Mouse (Mus musculus) midbrain, embryonic 14.5 days (tissue): ENCODE measurements around the gene Prdm16. TPM values are rescaled to one million over a fixed set of nuclear protein-coding genes. Genes with fewer than 3 reads are reported as not detected.

Source experiments
- ATAC-seq: fragments of 200-750 bp; cut with Nextera tagmentation; 2 replicates; pipeline ENCODE4 v1.8.0; 2017; ENCODE audit warnings: moderate number of reproducible peaks, moderate library complexity; ENCODE audit not compliant: low FRiP score, low TSS enrichment
- DNase-seq: peaks from one replicate; pipeline ENCODE4 v3.0.0-alpha.2; 2015
- H3K27ac ChIP-seq: fragments of 300-500 bp; sonication (generic); replicated peaks from 2 replicates; pipeline ENCODE4 v1.5.1; 2014; ENCODE audit warnings: mild to moderate bottlenecking, low read depth, low read length, moderate library complexity
- H3K27me3 ChIP-seq: fragments of 300-500 bp; sonication (generic); 2 replicates; pipeline ENCODE4 v1.6.1; 2014; ENCODE audit warnings: low read length, control low read depth, mixed read lengths; ENCODE audit not compliant: control insufficient read depth, insufficient read depth
- H3K36me3 ChIP-seq: fragments of 300-500 bp; sonication (generic); 2 replicates; pipeline ENCODE4 v1.6.1; 2014; ENCODE audit warnings: low read length, control low read depth; ENCODE audit not compliant: control insufficient read depth, insufficient read depth
- H3K4me1 ChIP-seq: fragments of 300-500 bp; sonication (generic); 2 replicates; pipeline ENCODE4 v1.6.1; 2014; ENCODE audit warnings: mild to moderate bottlenecking, antibody characterized with exemption, low read length, control low read depth; ENCODE audit not compliant: control insufficient read depth, insufficient read depth
- H3K4me2 ChIP-seq: fragments of 300-500 bp; sonication (generic); 2 replicates; pipeline ENCODE4 v1.6.1; 2014; ENCODE audit warnings: mild to moderate bottlenecking, low read length, moderate library complexity
- H3K4me3 ChIP-seq: fragments of 300-500 bp; sonication (generic); replicated peaks from 2 replicates; pipeline ENCODE4 v1.5.1; 2014; ENCODE audit warnings: low read depth, low read length
- H3K9ac ChIP-seq: fragments of 300-500 bp; sonication (generic); replicated peaks from 2 replicates; pipeline ENCODE4 v1.6.1; 2014; ENCODE audit warnings: mild to moderate bottlenecking, low read length, moderate library complexity
- H3K9me3 ChIP-seq: fragments of 300-500 bp; sonication (generic); 2 replicates; pipeline ENCODE4 v1.6.1; 2016; ENCODE audit warnings: low read length, control low read depth, mixed read lengths; ENCODE audit not compliant: control insufficient read depth
- WGBS: fragments of 180-500 bp; shearing (Covaris S2); extraction: QIAGEN DNeasy Blood & Tissue Kit; methylation state at CpG from one replicate; pipeline ENCODE4 v1.1.7; 2014; 5-methylcytosine and 5-hydroxymethylcytosine counted together
- polyA plus RNA-seq: library from polyadenylated mRNA; unstranded; fragments of >200 nt; fragmentation: Nextera tagmentation; extraction: Ambion mirVana; gene quantifications from 2 replicates; pipeline ENCODE4 v1.2.1, GENCODE M21; 2014

Gene Prdm16
- polyA plus RNA-seq, 1 experiment from 2014 or later, result 10.1 TPM

GRCm38 (mm10) chr4:154393196-154394122 is 243.2 kb downstream of the Prdm16 start:
- 32% methylated on average over 18 of the region's 18 CpGs for WGBS
- 0 out of 2 replicates have a peak, but pooled peaks have one; percentile 46 for ATAC-seq

DNA sequence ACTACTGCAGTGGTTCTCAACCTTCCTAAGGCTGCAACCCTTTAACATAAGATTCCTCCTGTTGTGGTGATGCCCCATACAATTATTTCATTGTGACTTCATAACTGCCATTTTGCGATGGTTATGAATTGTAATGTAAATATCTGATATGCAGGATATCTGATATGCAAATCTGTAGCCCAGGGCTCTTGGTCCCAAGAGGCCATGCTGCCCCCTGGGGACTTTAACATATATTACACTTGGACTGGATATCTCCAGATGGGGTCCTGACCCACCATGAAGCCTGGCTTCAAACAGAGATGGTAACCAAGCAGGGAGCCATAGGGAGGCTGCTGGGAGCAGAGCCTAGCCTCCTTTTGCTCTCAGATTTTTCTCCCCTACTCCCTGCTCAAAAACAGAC is 244.0 kb downstream of the Prdm16 start:
- no peaks in the 10 kb centered on the region for H3K36me3 ChIP-seq
- H3K4me2 ChIP-seq, result no peak overlapping the region
- no peaks in the 10 kb centered on the region for H3K27me3 ChIP-seq
- H3K4me3 ChIP-seq, result no peak overlapping the region
- WGBS, result 72% methylated on average over 1 of the region's 1 CpGs
- H3K9ac ChIP-seq, result no peak overlapping the region
- DNase-seq (no peak), ATAC-seq (no peak)
- no peaks in the 10 kb centered on the region for H3K9me3 ChIP-seq
- peaks cover 34% of the 10 kb centered on the region for H3K4me1 ChIP-seq
- no peak overlapping the region for H3K27ac ChIP-seq

More at GRCm38 (mm10) chr4:154393196-154394122, 243.2 kb downstream of the Prdm16 start:
- Histone ChIP-seq H3K36me3 (no peaks in the 10 kb centered on the region), H3K9ac (no peak overlapping the region), H3K4me2 (no peak overlapping the region), H3K9me3 (no peaks in the 10 kb centered on the region), H3K4me1 (peaks cover 34% of the 10 kb centered on the region), H3K4me3 (no peak overlapping the region), H3K27me3 (no peaks in the 10 kb centered on the region), H3K27ac (no peak overlapping the region)
- no peak for DNase-seq

GRCm38 (mm10) chr4:154390333-154391080 is 246.2 kb downstream of the Prdm16 start:
- no peak overlapping the region; the same call in 1 of the 2 replicates for H3K9ac ChIP-seq

DNA sequence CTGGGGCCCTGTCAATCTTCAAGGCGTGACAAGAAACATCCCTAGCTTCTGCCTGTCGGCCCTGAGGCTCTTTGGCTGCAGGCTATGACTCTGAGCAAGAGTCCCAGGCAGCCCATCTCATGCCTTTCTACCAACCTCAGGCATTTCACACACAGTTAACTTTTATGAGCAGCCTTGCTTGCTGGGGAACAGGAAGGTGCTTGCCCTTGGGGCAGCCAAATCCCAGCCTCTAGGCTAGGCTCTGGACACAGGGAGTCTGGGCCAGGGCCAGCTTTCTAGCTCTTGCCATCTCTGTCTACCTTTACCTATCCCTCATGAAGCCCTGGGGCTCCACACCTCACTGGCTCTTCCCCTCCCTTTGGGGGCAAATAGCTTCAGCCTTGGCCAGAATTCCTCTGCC is 247.0 kb downstream of the Prdm16 start:
- H3K9ac ChIP-seq, result no peak overlapping the region
- no peak for ATAC-seq

More at GRCm38 (mm10) chr4:154390333-154391080, 246.2 kb downstream of the Prdm16 start:
- ATAC-seq (peak; percentile 49; the same call in 1 of the 2 replicates), DNase-seq (peak; percentile 74)
- Histone ChIP-seq H3K4me3 (no peak overlapping the region), H3K4me1 (peaks cover 40% of the 10 kb centered on the region), H3K27ac (peak overlapping the region; percentile 78), H3K4me2 (no peak overlapping the region), H3K36me3 (no peaks in the 10 kb centered on the region), H3K9me3 (no peaks in the 10 kb centered on the region), H3K27me3 (no peaks in the 10 kb centered on the region)
- 8% methylated on average over 20 of the region's 20 CpGs for WGBS

GRCm38 (mm10) chr4:154386810-154387209 is 249.9 kb downstream of the Prdm16 start:
- 40% methylated on average over 8 of the region's 8 CpGs for WGBS
- Histone ChIP-seq H3K36me3 (no peaks in the 10 kb centered on the region), H3K27ac (no peak overlapping the region), H3K4me1 (peaks cover 23% of the 10 kb centered on the region), H3K4me2 (no peak overlapping the region), H3K9me3 (no peaks in the 10 kb centered on the region), H3K4me3 (no peak overlapping the region), H3K27me3 (no peaks in the 10 kb centered on the region), H3K9ac (no peak overlapping the region; the same call in 1 of the 2 replicates)
- DNase-seq, result no peak
- ATAC-seq, result no peak

More for the DNA sequence above, 247.0 kb downstream of the Prdm16 start:
- Histone ChIP-seq H3K36me3 (no peaks in the 10 kb centered on the region), H3K4me1 (peaks cover 37% of the 10 kb centered on the region), H3K4me2 (no peak overlapping the region), H3K4me3 (no peak overlapping the region), H3K9me3 (no peaks in the 10 kb centered on the region), H3K27me3 (no peaks in the 10 kb centered on the region), H3K27ac (peak overlapping the region; percentile 78; the same call in 1 of the 2 replicates)
- 77% methylated on average over 2 of the region's 2 CpGs for whole genome bisulfite sequencing
- DNase-seq, result peak; percentile 21

GRCm38 (mm10) chr4:154385918-154386317 is 250.8 kb downstream of the Prdm16 start:
- ATAC-seq (no peak), DNase-seq (no peak)

GRCm38 (mm10) chr4:154385208-154385607 is 251.5 kb downstream of the Prdm16 start:
- Histone ChIP-seq H3K4me1 (peaks cover 13% of the 10 kb centered on the region), H3K9ac (no peak overlapping the region), H3K27me3 (no peaks in the 10 kb centered on the region), H3K27ac (no peak overlapping the region), H3K4me2 (no peak overlapping the region), H3K4me3 (no peak overlapping the region), H3K9me3 (no peaks in the 10 kb centered on the region), H3K36me3 (no peaks in the 10 kb centered on the region)
- DNase-seq (no peak), ATAC-seq (no peak)
- WGBS, result 74% methylated on average over 8 of the region's 8 CpGs

More at GRCm38 (mm10) chr4:154385918-154386317, 250.8 kb downstream of the Prdm16 start:
- H3K36me3 ChIP-seq, result no peaks in the 10 kb centered on the region
- no peak overlapping the region for H3K9ac ChIP-seq
- H3K27me3 ChIP-seq, result no peaks in the 10 kb centered on the region
- WGBS, result 77% methylated on average over 2 of the region's 2 CpGs
- no peaks in the 10 kb centered on the region for H3K9me3 ChIP-seq
- H3K27ac ChIP-seq, result no peak overlapping the region
- H3K4me3 ChIP-seq, result no peak overlapping the region
- peaks cover 20% of the 10 kb centered on the region for H3K4me1 ChIP-seq
- no peak overlapping the region for H3K4me2 ChIP-seq

DNA sequence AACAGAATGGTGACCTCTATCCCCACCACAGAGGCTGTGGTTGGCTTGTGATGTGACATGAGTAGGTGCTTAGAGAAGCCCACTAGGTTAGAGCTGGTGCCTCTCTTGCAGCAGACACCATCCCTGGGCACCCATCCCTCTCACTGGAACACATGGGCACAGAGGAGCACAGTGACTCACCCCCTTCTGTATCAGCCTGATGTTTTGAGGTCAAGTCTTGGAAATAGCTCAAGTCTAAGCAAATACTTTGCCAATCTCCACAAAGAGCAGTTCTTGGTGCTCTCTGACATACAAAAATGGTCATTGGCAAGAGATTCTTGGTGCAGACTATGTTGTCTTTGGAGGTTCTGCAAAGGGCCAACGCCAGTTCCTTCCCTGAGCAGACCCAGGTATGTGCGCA is 257.8 kb downstream of the Prdm16 start:
- Histone ChIP-seq H3K9me3 (no peaks in the 10 kb centered on the region), H3K27me3 (no peaks in the 10 kb centered on the region), H3K9ac (no peak overlapping the region), H3K36me3 (no peaks in the 10 kb centered on the region), H3K4me2 (no peak overlapping the region), H3K27ac (no peak overlapping the region), H3K4me1 (no peaks in the 10 kb centered on the region), H3K4me3 (no peak overlapping the region)
- no peak for DNase-seq
- no peak for ATAC-seq
- 97% methylated on average over 2 of the region's 2 CpGs for WGBS
